Mouse (Mus musculus) liver, embryonic 16.5 days (tissue): ENCODE results near the gene Sbf1. TPM values are rescaled to one million over a fixed set of nuclear protein-coding genes. Genes with fewer than 3 reads are reported as not detected.

Experiments
- ATAC-seq: fragments of 200-750 bp; cut with Nextera tagmentation; 2 replicates; pipeline ENCODE4 v1.8.0; 2017; ENCODE audit warnings: low read depth, mild to moderate bottlenecking, moderate number of reproducible peaks, moderate library complexity
- H3K27ac ChIP-seq: fragments of 300-500 bp; sonication (generic); 2 replicates; pipeline ENCODE4 v1.5.1; 2014; ENCODE audit warnings: mild to moderate bottlenecking, low read length
- H3K27me3 ChIP-seq: fragments of 300-500 bp; sonication (generic); 2 replicates; pipeline ENCODE4 v1.6.1; 2014; ENCODE audit warnings: low read depth, low read length, mixed read lengths; ENCODE audit not compliant: control insufficient read depth, insufficient read depth
- H3K36me3 ChIP-seq: fragments of 300-500 bp; sonication (generic); 2 replicates; pipeline ENCODE4 v1.6.1; 2014; ENCODE audit warnings: mild to moderate bottlenecking; ENCODE audit not compliant: control insufficient read depth, insufficient read depth
- H3K4me1 ChIP-seq: fragments of 300-500 bp; sonication (generic); 2 replicates; pipeline ENCODE4 v1.6.1; 2014; ENCODE audit warnings: low read depth, low read length, mixed read lengths; ENCODE audit not compliant: control insufficient read depth
- H3K4me2 ChIP-seq: fragments of 300-500 bp; sonication (generic); 2 replicates; pipeline ENCODE4 v1.6.1; 2014; ENCODE audit warnings: low read depth, low read length, mixed read lengths
- H3K4me3 ChIP-seq: fragments of 300-500 bp; sonication (generic); 2 replicates; pipeline ENCODE4 v1.5.1; 2014; ENCODE audit warnings: low read depth, mild to moderate bottlenecking, low read length
- H3K9ac ChIP-seq: fragments of 300-500 bp; sonication (generic); 2 replicates; pipeline ENCODE4 v1.6.1; 2014; ENCODE audit warnings: low read depth, low read length
- H3K9me3 ChIP-seq: fragments of 300-500 bp; sonication (generic); replicated peaks from 2 replicates; pipeline ENCODE4 v1.6.1; 2016; ENCODE audit warnings: low read length; ENCODE audit not compliant: control insufficient read depth
- WGBS: fragments of 180-500 bp; shearing (Covaris S2); extraction: QIAGEN DNeasy Blood & Tissue Kit; methylation state at CpG from one replicate; pipeline ENCODE4 v1.1.7; 2014; ENCODE audit not compliant: insufficient replicate concordance; 5-methylcytosine and 5-hydroxymethylcytosine counted together
- polyA plus RNA-seq: library from polyadenylated mRNA; unstranded; fragments of >200 nt; fragmentation: Nextera tagmentation; extraction: Ambion mirVana; gene quantifications from 2 replicates; pipeline ENCODE4 v1.2.1, GENCODE M21; 2015

Gene Sbf1
- polyA plus RNA-seq, 1 experiment from 2014 or later: 23.1 TPM

DNA sequence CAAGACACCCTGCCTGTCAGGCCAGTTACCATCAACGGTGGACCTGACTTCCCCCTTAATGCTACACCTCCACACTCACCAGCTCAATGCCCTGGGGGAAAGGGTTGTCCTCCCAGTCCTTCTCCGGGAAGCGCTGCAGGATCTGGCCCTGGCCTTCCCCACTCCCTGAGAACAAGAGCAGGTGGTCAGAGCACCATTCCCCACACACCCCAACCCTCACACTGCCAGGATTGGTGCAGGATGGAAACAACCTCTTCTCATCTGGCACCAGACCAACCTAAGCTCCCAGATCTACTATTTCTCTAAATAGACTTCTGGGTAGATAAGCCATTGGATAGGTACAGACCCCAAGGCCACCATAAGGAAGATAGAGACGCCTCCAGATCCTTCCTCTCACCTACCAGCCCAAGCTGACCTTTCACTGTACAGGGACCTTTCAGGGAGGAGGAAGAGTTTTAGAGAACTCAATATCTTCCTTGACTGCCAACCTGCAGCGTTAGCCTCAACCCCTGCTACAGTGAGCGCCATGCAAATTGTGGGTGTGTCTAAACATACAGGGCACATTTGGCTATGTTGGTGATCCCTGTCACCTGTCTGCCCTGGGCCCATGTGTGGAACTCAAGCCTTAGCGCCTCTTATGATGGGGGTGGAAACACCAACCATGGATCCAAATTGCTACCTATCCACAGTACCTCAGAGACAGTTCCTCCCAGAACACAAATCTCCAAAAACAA, 6.5 kb downstream of the Sbf1 start:
- Histone ChIP-seq H3K4me1 (peaks cover 27% of the 10 kb centered on the region), H3K27me3 (no peaks in the 10 kb centered on the region), H3K36me3 (peaks cover 11% of the 10 kb centered on the region), H3K4me2 (no peak overlapping the region), H3K9me3 (no peaks in the 10 kb centered on the region), H3K9ac (no peak overlapping the region), H3K4me3 (no peak overlapping the region), H3K27ac (no peak overlapping the region)
- no peak for ATAC-seq
- 75% methylated on average over 7 of the region's 7 CpGs for WGBS

DNA sequence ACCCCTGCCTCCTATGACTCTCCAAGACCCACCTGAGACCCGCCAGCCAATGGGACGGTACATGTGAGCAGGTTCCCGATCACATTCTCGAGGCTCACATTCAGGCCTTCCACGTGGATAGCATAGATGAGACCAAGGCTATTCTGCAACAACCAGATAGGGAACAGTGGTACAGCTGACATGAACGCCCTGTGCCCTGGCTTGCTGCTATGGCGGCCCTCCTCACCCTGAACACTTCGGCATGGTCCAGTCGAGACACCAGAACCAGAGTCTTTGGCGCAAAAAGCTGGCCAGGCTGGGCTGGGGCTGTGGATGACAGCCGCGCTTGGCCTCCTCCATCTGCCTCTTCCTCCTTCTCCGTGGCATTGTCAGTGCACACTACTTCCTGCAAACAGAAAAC, 7.7 kb downstream of the Sbf1 start:
- Histone ChIP-seq H3K27ac (no peak overlapping the region), H3K4me2 (no peak overlapping the region), H3K4me3 (no peak overlapping the region), H3K9ac (no peak overlapping the region), H3K4me1 (peaks cover 16% of the 10 kb centered on the region), H3K27me3 (no peaks in the 10 kb centered on the region), H3K36me3 (peaks cover 21% of the 10 kb centered on the region), H3K9me3 (no peaks in the 10 kb centered on the region)
- no peak for ATAC-seq
- WGBS: 70% methylated on average over 13 of the region's 13 CpGs

DNA sequence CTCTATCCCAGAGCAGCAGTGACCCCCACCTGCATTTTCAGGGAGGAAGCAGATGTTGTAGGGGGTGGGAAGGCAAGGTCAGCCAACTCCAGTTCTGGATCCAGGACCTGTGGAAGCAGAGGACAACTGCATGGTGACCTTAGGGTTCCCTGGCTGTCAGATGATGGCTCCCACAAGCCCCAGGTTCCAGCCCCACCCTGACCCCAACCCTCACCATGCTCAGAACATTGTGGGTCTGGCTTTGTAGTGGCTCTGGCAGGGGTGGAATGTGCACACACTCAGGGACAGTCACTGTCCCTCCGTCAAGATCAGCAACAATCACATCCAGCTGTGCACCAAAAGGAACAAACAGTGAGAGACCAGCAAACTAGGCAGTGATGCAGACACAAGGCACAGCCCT, 9.1 kb downstream of the Sbf1 start:
- Histone ChIP-seq H3K27me3 (no peaks in the 10 kb centered on the region), H3K9me3 (no peaks in the 10 kb centered on the region), H3K4me2 (no peak overlapping the region), H3K36me3 (peaks cover 31% of the 10 kb centered on the region), H3K9ac (no peak overlapping the region), H3K4me3 (no peak overlapping the region), H3K27ac (no peak overlapping the region), H3K4me1 (peaks cover 12% of the 10 kb centered on the region)
- no peak for ATAC-seq
- WGBS: 60% methylated on average over 1 of the region's 1 CpGs

DNA sequence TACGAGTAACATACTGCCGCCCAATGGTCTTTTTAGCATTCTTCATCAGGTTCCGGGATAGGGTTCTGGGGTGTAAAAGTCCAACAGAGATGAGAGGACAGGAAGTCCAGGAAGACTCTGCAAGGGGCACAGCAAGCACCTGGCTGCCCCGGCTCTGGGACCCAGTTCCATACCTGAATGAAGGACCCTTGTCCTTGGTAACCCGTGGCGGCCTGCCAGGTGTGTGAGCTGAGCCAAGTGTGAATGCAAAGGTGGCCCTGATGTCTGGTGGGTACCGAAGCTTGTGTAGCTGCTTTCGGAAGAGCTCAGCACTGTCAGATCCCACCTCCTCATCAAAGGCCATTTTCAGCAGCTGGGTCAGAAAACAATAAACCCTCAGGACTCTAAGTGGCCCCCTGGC, 14.5 kb downstream of the Sbf1 start:
- 88% methylated on average over 8 of the region's 8 CpGs for WGBS
- Histone ChIP-seq H3K36me3 (peaks cover 39% of the 10 kb centered on the region), H3K27me3 (no peaks in the 10 kb centered on the region), H3K9me3 (no peaks in the 10 kb centered on the region), H3K4me3 (no peak overlapping the region), H3K4me2 (no peak overlapping the region), H3K9ac (no peak overlapping the region), H3K27ac (no peak overlapping the region), H3K4me1 (peaks cover 6% of the 10 kb centered on the region)
- ATAC-seq: no peak

DNA sequence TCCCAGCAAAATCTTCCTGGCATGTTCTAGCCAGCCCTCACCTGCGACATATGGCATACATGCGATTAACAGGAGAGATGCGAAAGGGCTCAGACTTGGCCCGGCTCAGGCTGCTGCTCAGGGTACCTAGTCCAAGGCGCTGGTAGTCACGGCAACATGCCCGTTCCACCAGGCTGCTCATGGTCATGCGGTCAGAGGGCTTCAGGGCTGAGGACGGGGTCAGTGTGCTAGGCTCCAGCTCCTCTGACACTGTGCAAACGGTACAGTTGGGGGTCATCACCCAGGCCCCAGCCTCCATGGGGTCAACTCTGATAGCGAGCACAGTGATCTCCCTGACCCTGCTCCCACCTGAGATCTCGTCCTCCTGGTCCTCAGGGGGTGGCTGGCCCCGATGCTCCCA, 14.9 kb downstream of the Sbf1 start:
- WGBS: 81% methylated on average over 13 of the region's 13 CpGs
- H3K9me3 ChIP-seq: no peaks in the 10 kb centered on the region
- H3K27ac ChIP-seq: no peak overlapping the region
- H3K27me3 ChIP-seq: no peaks in the 10 kb centered on the region
- H3K4me3 ChIP-seq: no peak overlapping the region
- H3K4me2 ChIP-seq: no peak overlapping the region
- H3K4me1 ChIP-seq: peaks cover 8% of the 10 kb centered on the region
- H3K9ac ChIP-seq: no peak overlapping the region
- H3K36me3 ChIP-seq: peaks cover 37% of the 10 kb centered on the region
- no peak for ATAC-seq

DNA sequence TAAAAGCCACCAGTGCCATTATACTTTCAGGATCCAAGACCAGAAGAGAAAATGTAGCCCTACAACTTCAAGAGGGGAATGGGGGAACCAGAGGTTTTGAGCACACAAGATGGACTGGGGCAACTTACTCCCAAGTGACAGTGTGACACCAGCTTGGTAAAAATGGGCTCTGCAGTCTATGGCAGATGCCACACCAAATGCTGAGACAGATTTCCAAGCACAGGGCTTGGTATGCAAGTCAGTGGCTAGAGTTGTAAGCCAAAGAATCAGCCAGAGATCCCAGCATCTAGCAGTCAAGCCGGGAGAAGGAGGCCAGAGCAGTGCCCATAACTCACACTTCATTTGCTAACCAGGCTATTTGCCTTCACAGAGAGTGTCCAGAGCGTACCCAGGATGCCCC, 17.4 kb downstream of the Sbf1 start:
- H3K4me1 ChIP-seq: peaks cover 9% of the 10 kb centered on the region
- no peak for ATAC-seq
- no peaks in the 10 kb centered on the region for H3K9me3 ChIP-seq
- H3K27ac ChIP-seq: no peak overlapping the region
- 77% methylated on average over 2 of the region's 2 CpGs for WGBS
- no peak overlapping the region for H3K4me2 ChIP-seq
- H3K4me3 ChIP-seq: no peak overlapping the region
- H3K27me3 ChIP-seq: no peaks in the 10 kb centered on the region
- H3K9ac ChIP-seq: no peak overlapping the region
- peaks cover 45% of the 10 kb centered on the region for H3K36me3 ChIP-seq

DNA sequence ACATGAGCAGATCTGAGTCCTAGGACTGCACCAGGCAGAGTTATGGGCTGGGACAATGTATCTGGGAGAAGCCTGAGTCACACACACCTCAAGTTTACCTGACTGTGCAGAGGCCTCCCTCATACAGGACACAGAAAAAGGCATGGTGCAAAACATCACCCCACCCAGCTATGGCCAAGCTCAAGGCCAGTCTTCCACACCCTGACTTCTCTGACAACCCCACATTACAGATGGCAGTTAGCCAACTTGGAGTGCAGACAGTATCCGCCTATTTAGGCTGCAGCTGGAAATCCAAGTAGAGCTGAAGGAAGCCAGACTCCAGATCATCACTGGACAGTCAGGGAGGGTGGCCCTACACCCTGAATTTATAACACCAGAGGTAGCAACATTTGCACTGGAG, 18.6 kb downstream of the Sbf1 start:
- no peak for ATAC-seq
- Histone ChIP-seq H3K9me3 (no peaks in the 10 kb centered on the region), H3K4me2 (no peak overlapping the region), H3K9ac (no peak overlapping the region), H3K27ac (no peak overlapping the region), H3K27me3 (no peaks in the 10 kb centered on the region), H3K4me1 (peaks cover 18% of the 10 kb centered on the region), H3K4me3 (no peak overlapping the region), H3K36me3 (peaks cover 35% of the 10 kb centered on the region)
- WGBS: 74% methylated on average over 1 of the region's 1 CpGs

DNA sequence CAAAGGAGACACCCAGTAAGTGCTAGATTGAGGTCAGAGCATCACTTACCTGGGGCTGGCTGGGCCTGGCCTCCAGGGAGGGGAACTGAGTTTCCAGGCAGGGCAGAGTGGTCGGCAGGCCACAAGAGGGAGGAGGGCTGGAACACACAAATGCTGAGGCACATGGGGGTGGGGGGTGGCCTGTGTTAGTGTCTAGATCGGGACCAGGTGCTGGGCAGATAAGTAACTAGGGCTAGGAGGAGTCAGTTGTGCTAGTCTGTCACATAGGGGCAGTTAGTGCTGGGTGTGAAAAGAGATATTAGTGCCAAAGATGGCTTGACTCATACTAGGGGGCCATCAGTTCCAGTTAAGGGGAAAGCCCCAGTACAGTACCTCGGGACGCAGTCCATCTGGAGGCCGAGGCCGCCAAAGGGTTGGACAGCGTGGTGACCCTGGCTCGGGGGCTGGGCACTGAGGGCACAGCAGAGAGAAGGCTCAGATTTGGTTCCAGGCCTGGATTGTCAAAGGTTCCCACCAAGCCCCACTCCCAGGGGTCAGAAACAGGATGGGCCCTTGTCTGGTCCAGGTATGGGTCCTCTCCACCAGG, 19.4 kb downstream of the Sbf1 start:
- Histone ChIP-seq H3K4me1 (peaks cover 19% of the 10 kb centered on the region), H3K9me3 (no peaks in the 10 kb centered on the region), H3K27ac (no peak overlapping the region), H3K9ac (no peak overlapping the region), H3K36me3 (peaks cover 29% of the 10 kb centered on the region), H3K4me2 (no peak overlapping the region), H3K4me3 (no peak overlapping the region), H3K27me3 (no peaks in the 10 kb centered on the region)
- ATAC-seq: peak; percentile 45
- WGBS: 57% methylated on average over 8 of the region's 8 CpGs

DNA sequence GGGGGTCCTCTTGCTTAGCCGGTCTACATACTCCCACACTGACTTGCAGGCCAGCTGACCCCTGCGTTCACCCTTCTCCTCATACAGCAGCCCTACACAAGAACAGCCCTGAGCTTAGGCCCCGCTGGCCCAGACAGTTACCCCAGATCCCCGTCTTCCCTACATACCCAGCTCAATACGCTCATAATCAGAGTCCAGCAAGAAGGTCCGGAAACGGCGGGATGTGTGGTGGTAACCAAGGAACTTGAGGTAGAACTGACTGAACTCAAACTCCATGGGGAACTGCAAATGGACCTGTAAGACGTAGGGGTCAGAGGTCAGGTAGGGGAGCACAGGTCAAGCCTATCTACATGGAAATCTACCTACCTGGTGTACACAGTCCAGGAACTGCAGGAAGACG, 21.3 kb downstream of the Sbf1 start:
- Histone ChIP-seq H3K9me3 (no peaks in the 10 kb centered on the region), H3K36me3 (peaks cover 24% of the 10 kb centered on the region), H3K4me2 (no peak overlapping the region), H3K4me3 (no peak overlapping the region), H3K27ac (no peak overlapping the region), H3K9ac (no peak overlapping the region), H3K4me1 (peaks cover 19% of the 10 kb centered on the region), H3K27me3 (no peaks in the 10 kb centered on the region)
- 86% methylated on average over 10 of the region's 10 CpGs for WGBS
- no peak for ATAC-seq
